Mouse (Mus musculus) left cerebral cortex, postnatal 14 days (tissue): ENCODE measurements around the gene Vldlr. TPM values are rescaled to one million over a fixed set of nuclear protein-coding genes. Genes with fewer than 3 reads are reported as not detected.

Source experiments
- DNase-seq, 2 experiments: peaks; one replicate each; pipeline ENCODE4 v3.0.0; 2021 to 2022; ENCODE audit warnings: low spot score in 2 of 2, mixed read lengths in 1 of 2
- intact Hi-C: fragments of 180-260 bp; cut with DNase I; formaldehyde crosslinking; loops from one replicate; pipeline ENCODE4 v1.15.1; 2025
- long read RNA-seq, 2 experiments: library from polyadenylated mRNA; stranded (forward); transcript quantifications; one replicate each; pipeline ENCODE4 v2.0.0; 2021
- total RNA-seq, 2 experiments: library from RNA; stranded (reverse); gene quantifications; 2 replicates each; pipeline ENCODE4 v1.2.3; 2021

Gene Vldlr
- total RNA-seq: 10 to 100 TPM; 70.0 to 76.4 TPM
- long read RNA-seq, experiment 1, full-length matches to known transcripts: 17 of 30 reads
- long read RNA-seq, experiment 1, partial matches to known transcripts: 6 of 30 reads
- long read RNA-seq, experiment 1, other reads (novel, unspliced or antisense): 7 of 30 reads
- long read RNA-seq, experiment 2, full-length matches to known transcripts: 10 of 20 reads
- long read RNA-seq, experiment 2, partial matches to known transcripts: 0 of 20 reads
- long read RNA-seq, experiment 2, other reads (novel, unspliced or antisense): 10 of 20 reads

- peak; percentile 56 to 57 for DNase-seq
- intact Hi-C loops: loop anchor here (5.0 kb wide), 1 partner anchor 239 kb away; no protein-coding TSS in a partner anchor
These were observed at the start of gene Vldlr for GRCm38 (mm10) chr19:27216318-27216717. Gene Vldlr (plus strand): TSS chr19:27216484.

GRCm38 (mm10) chr19:27167601-27168319 is 48.5 kb upstream of the Vldlr start:
- no peak for DNase-seq
- intact Hi-C loops: no loop called here

- intact Hi-C loops: no loop called here
- no peak for DNase-seq
These were observed 42.4 kb upstream of the Vldlr start for GRCm38 (mm10) chr19:27173836-27174235.

- DNase-seq: no peak
- intact Hi-C loops: no loop called here
These were observed 40.7 kb upstream of the Vldlr start for GRCm38 (mm10) chr19:27175617-27176016.

- DNase-seq: no peak
- intact Hi-C loops: no loop called here
These were observed 39.7 kb upstream of the Vldlr start for GRCm38 (mm10) chr19:27176558-27176957.

- DNase-seq: no peak
- intact Hi-C loops: no loop called here
These were observed 38.0 kb upstream of the Vldlr start for GRCm38 (mm10) chr19:27178195-27178807.

GRCm38 (mm10) chr19:27180351-27181122 is 35.7 kb upstream of the Vldlr start:
- intact Hi-C loops: no loop called here
- DNase-seq: peak; percentile 14 to 20

- no peak for DNase-seq
- intact Hi-C loops: no loop called here
These were observed 32.8 kb upstream of the Vldlr start for GRCm38 (mm10) chr19:27183511-27183910.

- intact Hi-C loops: no loop called here
- peak; percentile 15 to 50 for DNase-seq
These were observed 12.5 kb upstream of the Vldlr start for GRCm38 (mm10) chr19:27203711-27204238.

GRCm38 (mm10) chr19:27210991-27211390 is 5.3 kb upstream of the Vldlr start:
- no peak for DNase-seq
- intact Hi-C loops: no loop called here

GRCm38 (mm10) chr19:27215596-27215995 is 688 bp upstream of the Vldlr start:
- DNase-seq: peak in 1 of 2 experiments; percentile 6
- intact Hi-C loops: loop anchor here (5.0 kb wide), 1 partner anchor 238 kb away; no protein-coding TSS in a partner anchor

- peak; percentile 67 to 82 for DNase-seq
These were observed 601 bp downstream of the Vldlr start for GRCm38 (mm10) chr19:27216767-27217403.

GRCm38 (mm10) chr19:27217404-27217940 is 1.2 kb downstream of the Vldlr start:
- intact Hi-C loops: loop anchor here (5.0 kb wide), 1 partner anchor 240 kb away; no protein-coding TSS in a partner anchor
- DNase-seq: peak; percentile 61 to 67

More at GRCm38 (mm10) chr19:27216767-27217403, 601 bp downstream of the Vldlr start:
- intact Hi-C loops: loop anchor here (5.0 kb wide), 1 partner anchor 240 kb away; no protein-coding TSS in a partner anchor

GRCm38 (mm10) chr19:27217941-27218411 is 1.7 kb downstream of the Vldlr start:
- intact Hi-C loops: loop anchor here (5.0 kb wide), 1 partner anchor 241 kb away; no protein-coding TSS in a partner anchor

GRCm38 (mm10) chr19:27218561-27219262 is 2.4 kb downstream of the Vldlr start:
- peak; percentile 41 to 66 for DNase-seq
- intact Hi-C loops: loop anchor here (5.0 kb wide), 1 partner anchor 241 kb away; no protein-coding TSS in a partner anchor

More at GRCm38 (mm10) chr19:27217941-27218411, 1.7 kb downstream of the Vldlr start:
- DNase-seq: peak; percentile 44 to 48

GRCm38 (mm10) chr19:27219586-27219985 is 3.3 kb downstream of the Vldlr start:
- DNase-seq: no peak
- intact Hi-C loops: loop anchor here (5.0 kb wide), 1 partner anchor 242 kb away; no protein-coding TSS in a partner anchor

- intact Hi-C loops: no loop called here
- no peak for DNase-seq
These were observed 6.8 kb downstream of the Vldlr start for GRCm38 (mm10) chr19:27223046-27223445.
